Mouse (Mus musculus): ENCODE measurements around the gene Imp4. TPM values are rescaled to one million over a fixed set of nuclear protein-coding genes. Genes with fewer than 3 reads are reported as not detected.
"Not testable (repeated sequence)": the region's sequence is repeated elsewhere in the genome, so short reads cannot be mapped to it uniquely, and the experiment has no call there.

The Imp4 gene
- polyA plus RNA-seq, 1 experiment from 2014 or later: 52.3 TPM

- DNase-seq (ENCODE audit: low spot score) (peak; percentile 91), ATAC-seq (ENCODE audit: low FRiP score, low TSS enrichment) (peak; percentile 21; the same call in 1 of the 2 replicates)
- H3K36me3 ChIP-seq (ENCODE audit: control insufficient read depth, insufficient read depth, low read length): no peaks in the 10 kb centered on the region; the same call in 1 of the 2 replicates
- under 1% methylated on average over 30 of the region's 30 CpGs for WGBS
- no peaks in the 10 kb centered on the region for H3K4me1 ChIP-seq (replicated peaks; ENCODE audit: control insufficient read depth, insufficient read depth)
- peak overlapping the region; percentile 65 for H3K27ac ChIP-seq (replicated peaks)
- no peaks in the 10 kb centered on the region; the same call in 1 of the 2 replicates for H3K9me3 ChIP-seq (ENCODE audit: control insufficient read depth, low read length)
- H3K4me2 ChIP-seq (replicated peaks; ENCODE audit: low read depth): peak overlapping the region; percentile 75
- no peaks in the 10 kb centered on the region for H3K27me3 ChIP-seq (ENCODE audit: control insufficient read depth, insufficient read depth, low read length)
- H3K4me3 ChIP-seq (ENCODE audit: low read depth, low read length): peak overlapping the region; percentile 57
- peak; percentile 6; the same call in 1 of the 2 replicates for TF ChIP-seq CTCF (IDR thresholded peaks at IDR 0.05; ENCODE audit: low read depth)
- no peak for TF ChIP-seq EP300 (optimal IDR thresholded peaks at IDR 0.05)
- H3K9ac ChIP-seq (ENCODE audit: low read length): peak overlapping the region; percentile 60
Measured at GRCm38 (mm10) chr1:34434660-34435160, 4.9 kb upstream of the Imp4 start.

GRCm38 (mm10) chr1:34435371-34436120 is 4.1 kb upstream of the Imp4 start:
- no peaks in the 10 kb centered on the region; the same call in 1 of the 2 replicates for H3K36me3 ChIP-seq (ENCODE audit: control insufficient read depth, insufficient read depth, low read length)
- H3K9me3 ChIP-seq (ENCODE audit: control insufficient read depth, low read length): no peaks in the 10 kb centered on the region; the same call in 1 of the 2 replicates
- H3K27me3 ChIP-seq (ENCODE audit: control insufficient read depth, insufficient read depth, low read length): no peaks in the 10 kb centered on the region
- H3K9ac ChIP-seq (ENCODE audit: low read length): peak overlapping the region; percentile 60
- no peak for TF ChIP-seq EP300 (optimal IDR thresholded peaks at IDR 0.05)
- TF ChIP-seq CTCF (IDR thresholded peaks at IDR 0.05; ENCODE audit: low read depth): no peak
- H3K4me1 ChIP-seq (replicated peaks; ENCODE audit: control insufficient read depth, insufficient read depth): 0 out of 2 replicates have a peak, but pooled peaks cover 2% of the 10 kb centered on the region
- H3K4me3 ChIP-seq (ENCODE audit: low read depth, low read length): peak overlapping the region; percentile 57
- H3K4me2 ChIP-seq (replicated peaks; ENCODE audit: low read depth): peak overlapping the region; percentile 75
- ATAC-seq (ENCODE audit: low FRiP score, low TSS enrichment) (no peak), DNase-seq (ENCODE audit: low spot score) (no peak)
- H3K27ac ChIP-seq (replicated peaks): peak overlapping the region; percentile 65
- 27% methylated on average over 8 of the region's 8 CpGs for WGBS

GRCm38 (mm10) chr1:34436374-34436773 is 3.3 kb upstream of the Imp4 start:
- no peaks in the 10 kb centered on the region; the same call in 1 of the 2 replicates for H3K9me3 ChIP-seq (ENCODE audit: control insufficient read depth, low read length)
- no peaks in the 10 kb centered on the region for H3K27me3 ChIP-seq (ENCODE audit: control insufficient read depth, insufficient read depth, low read length)
- DNase-seq (ENCODE audit: low spot score) (no peak), ATAC-seq (ENCODE audit: low FRiP score, low TSS enrichment) (no peak)
- TF ChIP-seq EP300 (optimal IDR thresholded peaks at IDR 0.05) (no peak), CTCF (IDR thresholded peaks at IDR 0.05; ENCODE audit: low read depth) (no peak)
- H3K36me3 ChIP-seq (ENCODE audit: control insufficient read depth, insufficient read depth, low read length): no peaks in the 10 kb centered on the region; the same call in 1 of the 2 replicates
- no peak overlapping the region for H3K27ac ChIP-seq (replicated peaks)
- H3K4me3 ChIP-seq (ENCODE audit: low read depth, low read length): no peak overlapping the region
- H3K4me1 ChIP-seq (replicated peaks; ENCODE audit: control insufficient read depth, insufficient read depth): 0 out of 2 replicates have a peak, but pooled peaks cover 5% of the 10 kb centered on the region
- no peak overlapping the region for H3K9ac ChIP-seq (ENCODE audit: low read length)
- 78% methylated on average over 3 of the region's 3 CpGs for WGBS
- H3K4me2 ChIP-seq (replicated peaks; ENCODE audit: low read depth): no peak overlapping the region

- not testable (repeated sequence) for H3K9ac ChIP-seq (ENCODE audit: low read length); H3K4me1 ChIP-seq (replicated peaks; ENCODE audit: control insufficient read depth, insufficient read depth); H3K36me3 ChIP-seq (ENCODE audit: control insufficient read depth, insufficient read depth, low read length); DNase-seq (ENCODE audit: low spot score); H3K9me3 ChIP-seq (ENCODE audit: control insufficient read depth, low read length); ATAC-seq (ENCODE audit: low FRiP score, low TSS enrichment); H3K27me3 ChIP-seq (ENCODE audit: control insufficient read depth, insufficient read depth, low read length); H3K4me3 ChIP-seq (ENCODE audit: low read depth, low read length); H3K27ac ChIP-seq (replicated peaks); H3K4me2 ChIP-seq (replicated peaks; ENCODE audit: low read depth)
- 95% methylated on average over 8 of the region's 8 CpGs for WGBS
Measured at GRCm38 (mm10) chr1:34437366-34437765, 2.3 kb upstream of the Imp4 start.

- Histone ChIP-seq H3K27ac (replicated peaks) (no peak overlapping the region), H3K9me3 (ENCODE audit: control insufficient read depth, low read length) (no peaks in the 10 kb centered on the region), H3K36me3 (ENCODE audit: control insufficient read depth, insufficient read depth, low read length) (peaks cover 6% of the 10 kb centered on the region), H3K27me3 (ENCODE audit: control insufficient read depth, insufficient read depth, low read length) (no peaks in the 10 kb centered on the region), H3K9ac (ENCODE audit: low read length) (peak overlapping the region; percentile 69), H3K4me1 (replicated peaks; ENCODE audit: control insufficient read depth, insufficient read depth) (0 out of 2 replicates have a peak, but pooled peaks cover 5% of the 10 kb centered on the region), H3K4me3 (ENCODE audit: low read depth, low read length) (peak overlapping the region; percentile 73), H3K4me2 (replicated peaks; ENCODE audit: low read depth) (peak overlapping the region; percentile 86)
- DNase-seq (ENCODE audit: low spot score) (no peak), ATAC-seq (ENCODE audit: low FRiP score, low TSS enrichment) (no peak)
- 51% methylated on average over 14 of the region's 20 CpGs for WGBS
- TF ChIP-seq EP300 (optimal IDR thresholded peaks at IDR 0.05) (no peak), CTCF (IDR thresholded peaks at IDR 0.05; ENCODE audit: low read depth) (no peak)
Measured at GRCm38 (mm10) chr1:34438381-34439051, 1.1 kb upstream of the Imp4 start.
